Mouse (Mus musculus): ENCODE data around the gene Hax1. TPM values are rescaled to one million over a fixed set of nuclear protein-coding genes. Genes with fewer than 3 reads are reported as not detected.
A peak's percentile ranks its signal among the peaks of the same experiment; 100 is the strongest.

The Hax1 gene
- polyA plus RNA-seq, 1 experiment from 2014 or later, result 114 TPM

GRCm38 (mm10) chr3:89956177-89956971, 42.2 kb downstream of the Hax1 start:
- H3K4me3 ChIP-seq (ENCODE audit: low read depth, low read length), result no peak overlapping the region
- H3K27ac ChIP-seq (ENCODE audit: low read length), result no peak overlapping the region
- H3K27me3 ChIP-seq (ENCODE audit: control insufficient read depth, insufficient read depth, low read depth, low read length), result no peaks in the 10 kb centered on the region
- H3K4me1 ChIP-seq (ENCODE audit: control insufficient read depth, insufficient read depth, low read length), result peaks cover 20% of the 10 kb centered on the region
- 97% methylated on average over 7 of the region's 7 CpGs for WGBS
- no peak overlapping the region for H3K9ac ChIP-seq (ENCODE audit: low read depth, low read length)
- no peak overlapping the region for H3K4me2 ChIP-seq (ENCODE audit: low read length)
- H3K36me3 ChIP-seq (ENCODE audit: control insufficient read depth, insufficient read depth, low read length), result peaks cover 44% of the 10 kb centered on the region
- no peak for ATAC-seq
- H3K9me3 ChIP-seq (replicated peaks; ENCODE audit: control insufficient read depth, low read length, poor library complexity, severe bottlenecking), result no peaks in the 10 kb centered on the region

GRCm38 (mm10) chr3:89953420-89953819, 45.2 kb downstream of the Hax1 start:
- ATAC-seq, result 0 out of 2 replicates have a peak, but pooled peaks have one; percentile 45
- H3K27me3 ChIP-seq (ENCODE audit: control insufficient read depth, insufficient read depth, low read depth, low read length), result no peaks in the 10 kb centered on the region
- H3K4me1 ChIP-seq (ENCODE audit: control insufficient read depth, insufficient read depth, low read length), result peaks cover under 1% of the 10 kb centered on the region; the same call in 1 of the 2 replicates
- WGBS, result 4% methylated on average over 4 of the region's 4 CpGs
- H3K27ac ChIP-seq (ENCODE audit: low read length), result no peak overlapping the region
- H3K9me3 ChIP-seq (replicated peaks; ENCODE audit: control insufficient read depth, low read length, poor library complexity, severe bottlenecking), result no peaks in the 10 kb centered on the region
- H3K9ac ChIP-seq (ENCODE audit: low read depth, low read length), result no peak overlapping the region
- H3K4me3 ChIP-seq (ENCODE audit: low read depth, low read length), result no peak overlapping the region
- peaks cover 50% of the 10 kb centered on the region for H3K36me3 ChIP-seq (ENCODE audit: control insufficient read depth, insufficient read depth, low read length)
- no peak overlapping the region for H3K4me2 ChIP-seq (ENCODE audit: low read length)

- H3K36me3 ChIP-seq (ENCODE audit: control insufficient read depth, insufficient read depth, low read length), result peaks cover 55% of the 10 kb centered on the region
- no peak overlapping the region for H3K27ac ChIP-seq (ENCODE audit: low read length)
- H3K9ac ChIP-seq (ENCODE audit: low read depth, low read length), result no peak overlapping the region
- H3K9me3 ChIP-seq (replicated peaks; ENCODE audit: control insufficient read depth, low read length, poor library complexity, severe bottlenecking), result no peaks in the 10 kb centered on the region
- no peaks in the 10 kb centered on the region for H3K27me3 ChIP-seq (ENCODE audit: control insufficient read depth, insufficient read depth, low read depth, low read length)
- no peak overlapping the region for H3K4me2 ChIP-seq (ENCODE audit: low read length)
- ATAC-seq, result no peak
- WGBS, result 84% methylated on average over 6 of the region's 6 CpGs
- no peak overlapping the region for H3K4me3 ChIP-seq (ENCODE audit: low read depth, low read length)
- no peaks in the 10 kb centered on the region for H3K4me1 ChIP-seq (ENCODE audit: control insufficient read depth, insufficient read depth, low read length)
Observed at GRCm38 (mm10) chr3:89948655-89949054, 49.9 kb downstream of the Hax1 start.

- Histone ChIP-seq H3K4me1 (ENCODE audit: control insufficient read depth, insufficient read depth, low read length) (no peaks in the 10 kb centered on the region), H3K9ac (ENCODE audit: low read depth, low read length) (no peak overlapping the region), H3K9me3 (replicated peaks; ENCODE audit: control insufficient read depth, low read length, poor library complexity, severe bottlenecking) (no peaks in the 10 kb centered on the region), H3K27ac (ENCODE audit: low read length) (no peak overlapping the region), H3K36me3 (ENCODE audit: control insufficient read depth, insufficient read depth, low read length) (peaks cover 61% of the 10 kb centered on the region), H3K27me3 (ENCODE audit: control insufficient read depth, insufficient read depth, low read depth, low read length) (no peaks in the 10 kb centered on the region), H3K4me3 (ENCODE audit: low read depth, low read length) (no peak overlapping the region), H3K4me2 (ENCODE audit: low read length) (no peak overlapping the region)
- WGBS, result 86% methylated on average over 11 of the region's 11 CpGs
- no peak for ATAC-seq
Observed at GRCm38 (mm10) chr3:89948021-89948420, 50.6 kb downstream of the Hax1 start.

Small RNA genes within 50 kb of the gene (microRNA-seq; reads per million reads assigned to microRNA genes)
- 1.0 reads per million for gene Mir7669

Other genes with a start within 250 kb of the Hax1 start
- 31.5 and 33.6 TPM in 2 replicates for gene Chrnb2, start 234.1 kb downstream of the Hax1 start, polyA plus RNA-seq (2015; fragmentation: Nextera tagmentation; extraction: Ambion mirVana)
- gene Ube2q1, start 225.2 kb downstream of the Hax1 start, polyA plus RNA-seq (2015; fragmentation: Nextera tagmentation; extraction: Ambion mirVana), result 10.7 and 10.9 TPM in 2 replicates
- gene She, start 167.4 kb downstream of the Hax1 start, polyA plus RNA-seq (2015; fragmentation: Nextera tagmentation; extraction: Ambion mirVana), result 1.3 and 1.4 TPM in 2 replicates
- gene Il6ra, start 85.6 kb downstream of the Hax1 start, polyA plus RNA-seq (2015; fragmentation: Nextera tagmentation; extraction: Ambion mirVana), result 0.75 and 0.78 TPM in 2 replicates
- 12.5 and 13.9 TPM in 2 replicates for gene Atp8b2, start 35.3 kb downstream of the Hax1 start, polyA plus RNA-seq (2015; fragmentation: Nextera tagmentation; extraction: Ambion mirVana)
- 224 and 225 TPM in 2 replicates for gene 4933434E20Rik, start 52.9 kb upstream of the Hax1 start, polyA plus RNA-seq (2015; fragmentation: Nextera tagmentation; extraction: Ambion mirVana)
- 120 and 132 TPM in 2 replicates for gene Ubap2l, start 53.8 kb upstream of the Hax1 start, polyA plus RNA-seq (2015; fragmentation: Nextera tagmentation; extraction: Ambion mirVana)
- gene Tpm3, start 73.9 kb upstream of the Hax1 start, polyA plus RNA-seq (2015; fragmentation: Nextera tagmentation; extraction: Ambion mirVana), result 377 and 415 TPM in 2 replicates
- 0.16 and 0.35 TPM in 2 replicates for gene Nup210l, start 105.4 kb upstream of the Hax1 start, polyA plus RNA-seq (2015; fragmentation: Nextera tagmentation; extraction: Ambion mirVana)
- 691 and 714 TPM in 2 replicates for gene Rps27, start 214.9 kb upstream of the Hax1 start, polyA plus RNA-seq (2015; fragmentation: Nextera tagmentation; extraction: Ambion mirVana)
- gene Rab13, start 214.9 kb upstream of the Hax1 start, polyA plus RNA-seq (2015; fragmentation: Nextera tagmentation; extraction: Ambion mirVana), result 19.6 and 22.4 TPM in 2 replicates
- gene Jtb, start 232.8 kb upstream of the Hax1 start, polyA plus RNA-seq (2015; fragmentation: Nextera tagmentation; extraction: Ambion mirVana), result 87.6 and 100 TPM in 2 replicates
- 1.1 and 2.2 TPM in 2 replicates for gene Creb3l4, start 244.7 kb upstream of the Hax1 start, polyA plus RNA-seq (2015; fragmentation: Nextera tagmentation; extraction: Ambion mirVana)
- 43.0 and 46.8 TPM in 2 replicates for gene Slc39a1, start 249.4 kb upstream of the Hax1 start, polyA plus RNA-seq (2015; fragmentation: Nextera tagmentation; extraction: Ambion mirVana)